Mouse (Mus musculus): ENCODE measurements at regions not wholly inside any gene's neighbourhood (a gene's known extent, or its start where the extent isn't known, plus 50 kb on each side); places are given as distances from the start of the nearest gene placed in this dataset.
A peak's percentile ranks its signal among the peaks of the same experiment; 100 is the strongest.
"Not testable (repeated sequence)": the region's sequence is repeated elsewhere in the genome, so short reads cannot be mapped to it uniquely, and the experiment has no call there.

DNA sequence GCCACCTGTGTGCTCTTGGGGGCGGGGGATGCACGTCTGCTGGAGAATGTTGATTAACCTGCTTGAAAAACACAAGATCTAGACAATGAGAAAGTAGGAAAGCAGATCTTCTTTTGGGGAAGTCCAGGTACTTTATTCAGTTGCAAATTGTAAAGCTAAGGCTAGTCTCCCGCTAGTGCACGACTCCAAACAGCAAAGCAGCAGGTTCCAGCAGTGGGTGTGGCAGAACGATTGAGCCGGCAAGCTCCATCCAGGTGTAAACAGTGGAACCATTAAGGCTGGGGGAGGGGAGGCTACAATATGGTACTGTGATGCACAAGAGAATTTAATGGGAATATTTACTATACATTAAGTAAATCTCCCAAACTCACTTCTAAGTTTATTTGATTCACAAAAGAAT lies 448.6 kb upstream of the Cobl start:
- DNase-seq (ENCODE audit: low read depth, low spot score), result not testable (repeated sequence)

DNA sequence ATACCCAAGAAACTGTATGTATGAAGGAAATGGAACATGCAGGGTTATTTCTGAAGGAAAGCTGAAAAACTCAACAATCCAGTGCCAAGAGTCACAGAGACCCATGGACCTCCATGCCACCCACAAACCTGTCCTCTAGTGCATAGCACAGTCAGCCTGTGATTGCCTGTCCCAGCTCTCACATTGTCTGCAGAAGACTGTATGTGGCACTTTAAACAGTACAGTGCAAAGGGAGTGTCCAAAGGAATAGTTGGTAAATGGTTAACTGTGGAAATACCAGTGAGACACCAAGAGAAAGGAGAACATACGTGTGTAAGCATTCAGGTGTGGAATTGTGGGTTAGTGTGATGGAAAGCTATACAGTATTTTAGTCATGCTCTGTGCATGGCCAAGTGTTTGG lies 409.0 kb upstream of the Cobl start:
- no peak for DNase-seq (ENCODE audit: low read depth, low spot score)

DNA sequence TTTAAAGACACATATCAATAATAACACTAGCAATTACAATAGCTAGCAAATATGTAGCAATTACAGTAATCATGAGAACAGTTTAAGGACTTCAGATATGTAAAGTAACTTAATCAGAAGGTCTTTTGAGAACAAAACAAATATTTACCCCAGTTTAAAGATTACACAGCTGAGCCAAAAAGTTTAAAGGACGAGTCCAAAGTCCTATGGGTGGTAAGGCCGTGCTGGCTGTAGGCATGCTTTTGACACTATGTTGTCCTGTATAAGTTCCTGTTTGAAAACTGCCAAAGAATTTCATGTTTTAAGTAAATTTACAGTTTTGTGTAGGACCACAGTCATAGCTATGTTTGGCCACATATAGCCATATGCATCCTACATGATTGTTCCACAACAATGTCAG lies 408.0 kb upstream of the Cobl start:
- DNase-seq (ENCODE audit: low read depth, low spot score), result no peak

DNA sequence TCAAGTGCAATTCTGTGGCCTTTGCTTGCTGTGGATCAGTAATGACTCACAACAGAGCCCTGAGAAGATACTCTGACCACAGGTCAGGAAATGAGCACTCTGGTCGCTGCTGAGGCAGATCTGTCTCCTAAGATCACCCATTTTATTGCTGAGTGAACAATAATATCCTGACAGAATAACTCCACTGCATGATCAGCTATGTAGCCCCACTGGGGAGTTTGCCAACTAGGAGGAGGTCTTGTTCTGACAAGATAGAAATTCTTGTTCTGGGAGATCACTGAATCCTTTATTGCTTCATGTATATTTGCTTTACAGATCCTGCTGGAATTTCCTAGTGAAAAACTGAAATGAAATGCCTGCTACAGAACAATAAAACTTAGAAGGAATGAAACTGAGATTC lies 407.6 kb upstream of the Cobl start:
- no peak for DNase-seq (ENCODE audit: low read depth, low spot score)

DNA sequence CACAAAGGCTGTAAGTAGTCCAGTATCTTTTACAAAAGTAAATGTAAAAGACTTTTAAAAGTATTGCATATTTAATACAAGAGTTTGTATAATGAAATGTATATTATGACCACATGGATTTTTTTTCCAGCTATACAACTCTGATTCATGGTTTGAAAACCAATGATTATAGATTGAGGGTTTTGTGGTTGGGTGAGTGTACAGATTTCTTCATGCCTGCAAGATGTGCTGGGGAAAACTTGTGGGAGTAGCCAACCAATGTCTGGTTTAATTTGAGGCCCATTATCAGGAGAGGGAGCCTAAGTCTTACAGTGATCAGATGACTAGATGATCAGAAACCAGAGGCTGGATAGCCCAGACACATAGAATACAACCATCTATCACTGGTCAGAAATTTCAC lies 402.8 kb upstream of the Cobl start:
- DNase-seq (ENCODE audit: low read depth, low spot score), result no peak

DNA sequence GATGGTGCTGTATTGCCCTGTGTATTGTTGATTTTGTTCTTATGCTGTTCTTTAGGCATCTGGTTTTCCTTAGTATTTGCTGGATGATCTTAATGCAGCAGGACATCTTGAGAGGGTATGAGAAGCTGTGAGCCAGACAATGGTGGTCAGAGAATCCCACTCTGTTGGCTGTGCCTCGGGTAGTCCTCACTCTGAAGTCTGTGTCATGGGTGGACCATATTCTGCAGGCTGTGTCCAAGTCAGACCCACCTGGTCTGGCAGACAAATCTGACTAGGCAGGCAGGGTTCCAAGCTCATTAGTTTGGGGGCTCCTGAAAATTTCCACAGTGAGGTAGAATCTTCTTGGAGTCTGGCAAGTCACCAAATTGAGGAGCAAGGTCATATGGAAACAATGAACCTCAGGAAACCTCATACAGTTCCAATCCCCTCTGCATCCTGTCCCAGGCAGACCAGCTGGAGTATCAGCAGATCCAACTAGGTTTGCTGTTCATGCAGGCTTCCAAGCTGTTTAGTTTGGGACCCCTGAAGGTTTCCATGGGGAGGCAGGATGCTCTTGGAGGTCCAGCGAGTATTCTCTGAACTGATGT lies 400.4 kb upstream of the Cobl start:
- DNase-seq (ENCODE audit: low read depth, low spot score), result no peak

DNA sequence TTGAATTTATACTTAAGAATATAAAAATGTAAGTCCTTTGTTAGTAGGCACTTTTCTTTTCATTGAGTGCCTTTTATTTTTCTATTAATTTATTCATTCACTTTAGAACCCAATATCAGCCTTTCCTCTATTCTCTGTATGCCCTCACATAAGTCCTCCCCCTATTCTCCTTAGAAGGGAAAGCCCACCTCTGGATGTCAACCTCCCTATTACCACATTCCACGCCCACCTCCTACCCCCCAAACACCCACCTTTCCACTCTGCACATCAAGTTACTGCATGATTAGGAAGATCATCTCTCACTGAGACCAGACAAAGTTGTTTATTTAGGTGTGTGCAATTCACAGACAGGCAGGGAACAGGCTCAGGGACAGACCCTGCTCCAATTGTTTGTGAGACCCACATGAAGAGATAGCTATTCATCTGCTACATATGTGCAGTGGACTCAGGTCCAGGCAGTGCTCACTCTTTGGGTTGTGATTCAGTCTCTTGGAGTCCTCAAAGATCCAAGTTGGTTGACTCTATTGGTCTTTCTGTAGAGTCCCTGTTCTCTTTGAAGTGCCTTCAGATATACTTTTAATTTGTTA lies 394.7 kb upstream of the Cobl start:
- no peak for DNase-seq (ENCODE audit: low read depth, low spot score)

DNA sequence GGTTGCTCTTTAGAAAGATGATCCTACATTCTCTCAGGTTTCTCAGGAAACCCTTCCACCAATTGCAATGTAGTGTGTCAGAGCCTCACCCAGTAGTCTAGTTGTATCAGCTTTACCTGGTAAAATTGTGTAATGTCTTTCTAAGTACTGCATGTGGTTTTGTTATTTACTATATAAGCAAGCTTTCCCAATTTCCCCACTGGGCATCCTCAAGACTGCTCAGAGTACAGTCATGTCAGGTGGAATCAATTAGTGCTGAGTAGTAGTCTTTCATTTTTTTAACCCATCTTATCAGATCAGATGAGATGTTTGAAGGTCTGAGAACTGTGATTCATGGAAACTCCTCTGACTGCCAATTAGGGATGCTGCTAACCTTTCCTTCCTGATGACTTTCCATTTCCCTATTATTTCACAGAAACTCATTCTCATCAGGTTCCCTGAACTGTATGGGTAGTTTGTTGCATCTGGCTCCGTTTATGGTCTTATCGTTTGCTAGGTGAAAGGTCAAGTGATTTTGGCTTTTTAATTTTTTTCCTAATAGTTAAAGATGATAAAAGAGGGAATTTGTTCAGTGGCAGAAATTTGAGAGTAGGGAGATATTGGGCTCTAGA lies 393.6 kb upstream of the Cobl start:
- DNase-seq (ENCODE audit: low read depth, low spot score), result no peak

DNA sequence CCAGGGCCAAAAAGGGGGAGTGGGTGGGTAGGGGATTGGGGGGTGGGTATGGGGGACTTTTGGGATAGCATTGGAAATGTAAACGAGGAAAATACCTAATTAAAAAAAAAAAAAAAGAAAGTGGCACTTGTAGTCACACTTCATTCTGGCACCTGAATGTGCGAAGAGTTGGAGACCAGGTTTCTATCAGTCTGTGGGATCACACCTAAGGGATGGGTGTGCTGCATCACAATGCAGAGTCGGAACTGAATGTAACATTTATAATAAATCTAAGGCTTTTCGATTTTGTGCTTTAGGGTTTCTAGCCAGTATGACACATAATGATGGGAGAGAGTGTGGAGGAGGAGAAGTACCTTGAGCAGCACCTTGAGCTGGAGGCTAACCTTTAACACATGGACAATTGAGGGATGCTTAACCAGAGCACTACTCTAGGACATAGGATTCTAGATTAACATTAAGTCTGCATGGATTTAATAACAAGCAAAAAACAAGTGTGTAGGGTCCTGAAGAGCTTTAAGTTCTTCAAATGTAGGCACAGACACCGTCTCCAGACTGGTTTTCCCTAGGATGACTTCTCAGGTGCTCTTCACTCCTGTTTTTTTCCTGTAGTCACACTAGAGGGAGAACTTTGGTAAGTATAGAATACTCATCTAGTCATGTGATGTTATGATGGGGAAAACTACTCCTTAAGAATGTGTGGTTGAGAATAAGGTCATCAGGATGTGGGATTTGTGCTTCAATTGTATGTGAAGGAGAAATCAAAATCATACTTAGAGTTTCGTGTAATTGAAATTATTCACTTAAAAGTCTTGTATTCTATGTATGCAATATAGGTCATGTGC lies 392.8 kb upstream of the Cobl start:
- no peak for DNase-seq (ENCODE audit: low read depth, low spot score)

DNA sequence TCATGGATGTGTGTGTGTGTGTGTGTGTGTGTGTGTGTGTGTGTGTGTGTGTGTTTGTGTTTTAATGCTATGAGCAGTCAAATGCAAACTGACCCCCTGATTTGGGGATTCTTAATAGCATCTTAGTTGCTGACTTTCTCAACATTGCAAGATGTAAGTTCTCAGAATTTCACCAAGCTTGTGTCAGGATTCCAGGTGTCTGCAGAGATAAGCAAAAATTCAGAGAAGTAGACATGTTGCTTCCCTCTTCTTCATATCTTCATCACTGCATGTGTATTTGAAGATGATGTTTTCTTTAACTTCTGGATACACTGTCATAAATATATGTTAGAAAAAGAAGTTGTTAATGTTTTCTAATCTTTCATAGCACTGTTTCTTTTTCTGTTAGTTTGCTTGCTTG lies 383.0 kb upstream of the Cobl start:
- no peak for DNase-seq (ENCODE audit: low read depth, low spot score)

DNA sequence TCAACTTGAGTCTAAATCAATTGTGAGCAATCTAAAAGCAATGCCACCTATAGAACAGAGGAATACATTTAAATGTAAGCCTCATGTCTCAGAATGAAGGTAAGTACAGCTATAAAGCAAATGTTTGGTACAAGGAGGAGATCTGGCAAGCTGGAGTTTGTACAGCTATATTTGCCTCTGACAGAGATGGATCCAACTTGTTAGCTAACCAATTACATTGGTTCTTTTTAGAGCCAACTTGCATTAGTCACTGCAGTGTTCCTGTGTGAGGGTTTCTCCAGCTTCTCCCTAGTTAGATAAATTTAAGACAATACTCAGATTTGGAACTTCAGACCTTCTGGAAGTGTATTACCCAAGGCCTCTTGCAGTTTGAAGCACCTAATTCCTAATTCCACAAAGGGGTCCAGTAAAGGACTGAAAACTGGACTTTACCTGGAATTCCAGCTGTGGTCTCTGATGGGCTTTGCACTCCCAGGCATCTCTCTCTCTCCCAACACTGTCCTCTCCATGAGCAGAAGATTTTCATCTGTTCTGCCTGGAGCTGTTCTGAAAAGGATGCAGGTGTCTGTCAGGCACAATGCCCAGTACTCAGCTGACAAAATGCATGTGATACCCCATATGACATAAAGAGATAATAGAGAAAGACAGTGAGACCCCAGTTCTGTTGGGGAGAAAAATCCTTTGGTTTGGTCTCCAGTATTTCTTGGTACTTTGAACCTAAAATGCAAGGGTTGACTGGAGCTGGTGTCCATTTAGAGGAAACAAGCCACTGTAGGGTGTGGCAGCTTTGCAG lies 379.1 kb upstream of the Cobl start:
- no peak for DNase-seq (ENCODE audit: low read depth, low spot score)

DNA sequence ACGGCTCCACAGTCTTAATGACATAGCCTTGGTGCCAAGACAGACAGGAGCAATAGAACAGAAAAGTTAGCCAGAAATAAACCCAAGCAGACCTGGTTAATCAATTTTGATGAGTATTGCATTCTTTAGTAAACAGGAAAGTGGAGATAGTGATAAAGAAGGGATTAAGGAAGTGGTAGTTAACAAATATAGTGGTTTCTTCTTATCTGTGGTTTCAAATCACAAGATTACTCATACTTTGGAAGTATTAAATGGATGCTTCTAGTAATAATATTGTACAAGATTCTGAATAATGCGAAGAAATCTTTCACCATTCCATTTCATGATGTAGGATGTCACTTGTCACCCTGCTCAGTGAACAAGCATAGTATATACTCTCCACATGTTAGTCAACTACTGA lies 376.6 kb upstream of the Cobl start:
- DNase-seq (ENCODE audit: low read depth, low spot score), result no peak

DNA sequence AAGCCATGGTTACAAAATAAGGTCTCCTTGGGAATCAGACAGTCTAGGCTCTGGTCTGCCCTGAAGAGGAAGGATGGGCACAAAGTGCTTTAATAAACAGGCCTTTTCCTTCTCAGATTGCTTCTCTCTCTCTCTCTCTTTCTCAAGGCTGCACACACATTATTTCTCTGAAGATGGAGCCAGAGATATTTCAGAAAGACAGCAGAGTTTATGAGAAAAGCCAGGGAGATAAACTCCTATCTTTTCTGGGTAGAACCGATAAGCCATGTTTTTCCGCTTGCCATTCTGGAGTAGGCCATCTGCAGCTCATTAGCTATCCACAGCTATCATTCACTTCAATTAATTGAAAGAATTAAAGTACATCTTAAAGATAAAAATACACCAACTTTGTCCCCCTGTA lies 373.2 kb upstream of the Cobl start:
- no peak for DNase-seq (ENCODE audit: low read depth, low spot score)

DNA sequence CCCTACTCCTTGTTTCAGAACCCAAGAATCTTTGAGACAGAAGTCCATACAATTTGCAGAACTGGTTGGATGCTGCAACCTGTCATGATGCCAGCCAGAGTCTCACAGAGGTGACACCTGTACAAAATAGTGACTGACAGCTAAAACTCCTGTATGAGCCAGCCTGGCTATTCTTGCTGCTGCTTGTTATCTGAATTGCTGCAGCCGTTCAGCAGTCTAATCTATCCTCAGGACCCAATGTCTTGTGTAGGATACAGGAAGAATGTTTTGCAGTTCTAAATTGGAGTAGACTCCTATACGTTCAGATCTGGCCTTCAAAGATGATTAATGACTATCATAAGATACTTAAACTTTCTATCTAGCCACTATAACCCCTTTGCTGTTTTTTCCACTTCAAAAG lies 372.6 kb upstream of the Cobl start:
- DNase-seq (ENCODE audit: low read depth, low spot score), result no peak

DNA sequence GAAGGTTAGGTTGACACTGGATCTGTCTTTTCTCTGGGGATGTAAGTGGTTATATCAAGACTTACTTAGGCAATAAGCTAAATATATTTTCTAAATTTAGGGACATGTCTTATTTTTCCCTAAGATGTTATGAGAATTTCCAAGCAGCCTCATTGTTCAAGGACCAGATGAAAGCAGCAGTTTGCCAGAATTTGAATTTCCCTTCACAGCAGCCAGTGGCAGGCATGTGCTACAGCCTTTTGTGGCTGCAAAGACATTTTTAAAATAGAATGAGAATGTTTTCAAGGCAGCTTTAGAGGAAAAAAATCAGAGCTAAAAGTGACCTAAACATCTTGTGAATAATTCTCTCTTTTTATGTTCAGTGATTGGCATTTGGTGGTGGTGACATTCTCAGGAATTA lies 371.6 kb upstream of the Cobl start:
- DNase-seq (ENCODE audit: low read depth, low spot score), result no peak

DNA sequence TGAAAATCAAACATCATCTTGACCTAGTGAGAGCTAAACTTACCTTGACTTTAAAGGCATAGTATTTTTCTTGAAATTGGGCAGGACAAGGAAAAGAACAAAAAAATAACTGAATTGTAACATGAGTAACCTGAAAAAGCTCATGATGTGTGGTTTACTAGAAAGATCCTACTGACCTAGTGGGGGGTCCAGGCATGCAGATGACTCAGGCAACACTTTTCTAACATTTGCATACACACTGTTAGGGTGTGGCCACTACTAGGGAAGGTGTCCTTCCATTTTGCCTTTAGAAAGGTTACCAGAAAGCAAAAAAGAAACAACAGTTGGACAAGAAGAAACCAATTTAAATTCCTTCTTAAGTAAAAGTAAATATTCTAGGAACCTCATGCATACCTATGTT lies 347.3 kb upstream of the Cobl start:
- DNase-seq (ENCODE audit: low read depth, low spot score), result no peak

DNA sequence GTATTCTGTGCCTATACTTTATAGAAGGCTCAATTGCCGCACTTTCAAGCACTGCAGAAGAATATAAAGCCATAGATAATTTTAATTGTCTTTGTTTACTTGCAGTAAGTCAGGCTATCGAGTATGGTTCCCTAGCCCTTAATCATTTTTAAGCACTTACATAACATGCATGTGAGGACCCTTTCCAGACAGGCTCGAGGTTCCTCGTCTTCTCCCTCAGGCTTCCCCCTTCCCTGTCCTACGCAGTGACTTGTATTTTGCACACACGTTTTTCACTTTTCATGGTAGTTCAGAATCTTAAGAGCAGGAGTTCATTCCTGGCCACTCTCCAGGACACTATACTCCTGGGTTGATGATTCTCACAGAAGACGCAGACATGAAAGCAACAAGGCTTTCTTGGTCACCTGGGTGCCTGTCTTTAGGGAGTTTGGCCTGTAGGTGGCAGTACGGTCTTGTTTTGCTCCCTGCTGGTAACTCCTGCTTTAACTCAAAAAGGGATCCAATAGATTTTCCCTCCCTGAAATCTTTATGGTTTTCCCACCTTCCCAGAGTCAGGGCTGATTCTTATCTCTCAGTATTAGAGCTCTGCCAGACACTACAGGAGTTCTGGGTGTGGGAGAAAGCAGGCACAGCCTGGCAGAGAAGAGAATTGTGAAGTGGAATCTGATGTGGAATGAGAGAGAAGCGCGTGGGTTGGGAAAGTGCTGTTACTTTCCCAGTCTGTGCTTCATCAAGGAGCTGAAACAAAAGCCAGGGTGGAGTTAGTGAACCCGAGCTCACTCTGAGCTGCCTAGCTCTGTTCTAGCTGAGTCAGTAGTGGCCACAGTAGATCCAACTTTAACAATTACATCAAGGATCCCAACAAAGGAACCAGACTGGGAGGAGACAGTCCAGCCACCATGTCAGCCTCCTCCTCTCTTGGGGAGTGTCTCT lies 346.5 kb upstream of the Cobl start:
- peak; percentile 79 for DNase-seq (ENCODE audit: low read depth, low spot score)
